In genomic region chr2:152287560-152287959, GRCm38 (mm10) we compare ENCODE assay signal across 15 mouse cellular contexts.
"Had no signal": no experiment of that assay in that cellular context is flagged by ENCODE, and none has a peak within 500 bp of the region (broad histone marks: within the 10 kb centered on the region; RNA-seq: fewer than 3 reads in every experiment).

No protein-coding gene starts in this region.

- H3K27me3 ChIP-seq: neural tube, embryonic 13.5 days; neural tube, embryonic 15.5 days; stomach, embryonic 15.5 days had no signal

- DNase-seq: retina, postnatal 1 day; right cerebral cortex, adult 18-20 months; right cerebral cortex, postnatal 25 days; right cerebral cortex, postnatal 4 days; spleen, adult 18-20 months; thymus, adult 18-20 months; thymus, adult 2 months; thymus, postnatal 14 days; thymus, postnatal 25 days; thymus, postnatal 36 days; thymus, postnatal 4 days had no signal

- H3K9me3 ChIP-seq: neural tube, embryonic 13.5 days; neural tube, embryonic 15.5 days; stomach, embryonic 15.5 days had no signal

- H3K9ac ChIP-seq: neural tube, embryonic 13.5 days; neural tube, embryonic 15.5 days; stomach, embryonic 15.5 days had no signal

- H3K4me1 ChIP-seq: neural tube, embryonic 13.5 days; neural tube, embryonic 15.5 days; stomach, embryonic 15.5 days had no signal

- H3K4me3 ChIP-seq: neural tube, embryonic 13.5 days; neural tube, embryonic 15.5 days; stomach, embryonic 15.5 days had no signal

- H3K4me2 ChIP-seq: neural tube, embryonic 13.5 days; neural tube, embryonic 15.5 days; stomach, embryonic 15.5 days had no signal

- H3K27ac ChIP-seq: neural tube, embryonic 13.5 days; neural tube, embryonic 15.5 days; stomach, embryonic 15.5 days; stomach, postnatal 0 days had no signal
